Mouse (Mus musculus) spleen, adult 2 months (tissue): ENCODE results near the gene Gzma.

ENCODE experiments used
- CTCF ChIP-seq: fragments of 200-500 bp; IDR thresholded peaks from 2 replicates; pipeline ENCODE4 v1.5.1; 2011; ENCODE audit warnings: mild to moderate bottlenecking, inconsistent platforms; ENCODE audit not compliant: insufficient read depth, insufficient read length, insufficient replicate concordance; ENCODE audit errors: extremely low read depth
- POLR2A ChIP-seq: fragments of 200-500 bp; IDR thresholded peaks from 2 replicates; pipeline ENCODE4 v1.6.1; 2011; ENCODE audit warnings: low read depth, low read length, inconsistent platforms

DNA sequence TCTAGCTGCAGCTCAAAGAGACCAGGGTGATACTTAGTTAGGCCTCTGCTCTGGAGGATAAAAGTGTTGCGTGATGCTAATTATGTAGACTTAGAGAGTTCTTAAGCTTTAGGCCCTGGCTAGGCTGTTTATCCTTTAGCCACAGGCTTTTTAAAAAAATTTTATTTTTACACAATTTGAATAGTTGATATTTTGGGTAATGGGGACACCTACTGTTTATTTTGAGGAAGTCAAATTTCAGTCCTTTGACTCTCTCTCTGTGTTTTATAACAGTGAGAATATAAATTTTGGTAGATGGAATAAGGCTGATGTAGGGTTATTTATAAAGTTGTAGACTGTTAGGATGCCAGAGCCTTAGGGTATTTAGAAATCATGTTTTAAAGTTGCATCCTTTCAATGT is 38.8 kb upstream of the Gzma start:
- no peak for TF ChIP-seq CTCF
- TF ChIP-seq POLR2A = no peak
